Mouse (Mus musculus): ENCODE results near the gene Ndufaf8. TPM values are rescaled to one million over a fixed set of nuclear protein-coding genes. Genes with fewer than 3 reads are reported as not detected.

Gene Ndufaf8
- polyA plus RNA-seq, 1 experiment = 9.0 TPM

- Histone ChIP-seq H3K9me3 (ENCODE audit: control insufficient read depth, low read length) (no peaks in the 10 kb centered on the region), H3K4me3 (replicated peaks) (no peak overlapping the region), H3K27me3 (ENCODE audit: control insufficient read depth) (no peaks in the 10 kb centered on the region), H3K4me1 (ENCODE audit: control insufficient read depth) (peaks cover 62% of the 10 kb centered on the region), H3K36me3 (ENCODE audit: control insufficient read depth) (peaks cover 84% of the 10 kb centered on the region)
- TF ChIP-seq GATA1 (IDR thresholded peaks at IDR 0.05; ENCODE audit: low read length) (no peak), TAL1 (IDR thresholded peaks at IDR 0.05; ENCODE audit: low read length) (no peak)
Observed at GRCm38 (mm10) chr11:120139309-120139731, 40.6 kb downstream of the Ndufaf8 start.

DNA sequence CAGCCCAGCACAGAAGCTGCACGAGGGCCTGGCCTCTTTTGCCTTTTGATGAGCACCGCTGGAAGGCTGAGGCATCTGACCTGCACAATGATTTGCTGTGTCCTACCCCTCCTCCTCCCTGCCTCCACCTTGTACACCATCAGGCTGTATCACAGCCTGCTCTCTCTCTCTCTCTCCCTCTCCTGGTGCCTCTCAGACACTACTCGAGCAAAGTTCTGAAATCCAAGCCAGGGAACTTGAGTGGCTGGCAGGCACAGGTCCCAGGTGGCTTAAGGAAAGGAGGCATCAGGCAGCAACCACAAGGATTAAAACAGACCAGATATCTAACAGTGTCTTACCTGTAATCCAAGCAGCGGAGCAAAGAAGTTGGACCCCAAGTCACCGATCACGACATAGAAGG lies 41.5 kb downstream of the Ndufaf8 start:
- no peak overlapping the region for H3K4me3 ChIP-seq (replicated peaks)
- H3K9me3 ChIP-seq (ENCODE audit: control insufficient read depth, low read length) = no peaks in the 10 kb centered on the region
- H3K4me1 ChIP-seq (ENCODE audit: control insufficient read depth) = peaks cover 59% of the 10 kb centered on the region
- H3K36me3 ChIP-seq (ENCODE audit: control insufficient read depth) = peaks cover 83% of the 10 kb centered on the region
- H3K27me3 ChIP-seq (ENCODE audit: control insufficient read depth) = no peaks in the 10 kb centered on the region
- TF ChIP-seq GATA1 (IDR thresholded peaks at IDR 0.05; ENCODE audit: low read length) = no peak
- no peak for TF ChIP-seq TAL1 (IDR thresholded peaks at IDR 0.05; ENCODE audit: low read length)

DNA sequence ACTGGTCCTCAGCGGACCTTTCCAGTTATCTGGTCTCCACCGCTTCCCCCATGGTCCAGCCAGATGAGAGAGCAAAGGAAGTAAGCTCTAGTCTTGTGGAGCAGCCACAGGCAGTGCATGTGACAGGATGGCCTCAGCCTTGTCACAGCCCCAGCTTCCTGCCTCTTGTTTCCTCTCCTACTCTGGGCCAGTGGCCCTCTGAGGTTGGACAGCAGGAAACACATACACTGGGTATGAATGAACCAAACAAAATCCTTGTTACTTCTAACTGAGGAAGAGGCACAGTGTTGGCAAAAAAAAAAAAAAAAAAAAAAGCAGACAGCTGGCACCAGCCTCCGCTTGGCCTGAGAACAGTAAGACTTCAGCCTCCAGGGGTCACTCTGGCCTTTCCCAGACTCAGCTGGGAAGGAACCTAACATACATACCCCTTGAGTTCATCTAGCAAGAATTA lies 43.9 kb downstream of the Ndufaf8 start:
- TF ChIP-seq TAL1 (IDR thresholded peaks at IDR 0.05; ENCODE audit: low read length) (no peak), GATA1 (IDR thresholded peaks at IDR 0.05; ENCODE audit: low read length) (no peak)
- Histone ChIP-seq H3K36me3 (ENCODE audit: control insufficient read depth) (peaks cover 87% of the 10 kb centered on the region), H3K4me3 (replicated peaks) (no peak overlapping the region), H3K27me3 (ENCODE audit: control insufficient read depth) (no peaks in the 10 kb centered on the region), H3K4me1 (ENCODE audit: control insufficient read depth) (peaks cover 45% of the 10 kb centered on the region), H3K9me3 (ENCODE audit: control insufficient read depth, low read length) (no peaks in the 10 kb centered on the region)

DNA sequence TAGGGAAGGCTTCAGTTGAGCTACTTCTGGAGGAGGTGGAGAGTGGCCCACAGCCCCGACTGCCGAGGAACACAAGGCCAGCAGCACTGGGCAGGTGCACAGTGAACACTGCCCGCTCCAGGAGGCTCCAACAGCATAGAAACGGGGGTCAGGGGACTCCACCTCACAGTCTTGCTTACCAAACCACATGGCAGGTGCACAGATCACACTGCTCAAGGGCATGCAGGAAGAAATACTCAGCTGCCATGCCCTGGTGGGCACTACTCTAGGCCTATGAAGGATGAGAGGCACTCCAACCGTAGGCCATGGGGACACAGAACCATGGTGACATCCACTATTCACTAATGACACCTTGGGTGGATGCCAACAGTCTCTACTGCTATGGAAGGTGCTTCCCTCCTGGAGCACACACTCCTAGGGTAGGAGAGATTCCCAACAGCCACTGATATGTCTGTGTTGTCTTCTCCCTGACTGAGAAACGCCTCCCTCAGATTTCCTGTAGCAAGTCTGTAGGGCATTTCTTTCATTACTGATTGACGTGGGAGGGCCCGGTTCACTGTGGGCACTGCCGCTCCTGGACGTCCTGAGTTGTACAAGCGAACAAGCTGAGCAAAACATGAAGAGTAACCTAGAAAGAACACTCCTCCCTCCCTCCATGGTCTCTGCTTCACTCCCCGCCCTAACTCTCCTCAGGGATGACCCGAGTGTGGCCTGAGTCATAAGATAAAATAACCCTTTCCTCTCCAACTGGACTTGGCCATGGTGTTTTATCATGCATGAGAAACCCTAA lies 45.2 kb downstream of the Ndufaf8 start:
- peaks cover 83% of the 10 kb centered on the region for H3K36me3 ChIP-seq (ENCODE audit: control insufficient read depth)
- peaks cover 44% of the 10 kb centered on the region for H3K4me1 ChIP-seq (ENCODE audit: control insufficient read depth)
- TF ChIP-seq TAL1 (IDR thresholded peaks at IDR 0.05; ENCODE audit: low read length) (no peak), GATA1 (IDR thresholded peaks at IDR 0.05; ENCODE audit: low read length) (no peak)
- no peak overlapping the region for H3K4me3 ChIP-seq (replicated peaks)
- H3K27me3 ChIP-seq (ENCODE audit: control insufficient read depth) = no peaks in the 10 kb centered on the region
- H3K9me3 ChIP-seq (ENCODE audit: control insufficient read depth, low read length) = no peaks in the 10 kb centered on the region

DNA sequence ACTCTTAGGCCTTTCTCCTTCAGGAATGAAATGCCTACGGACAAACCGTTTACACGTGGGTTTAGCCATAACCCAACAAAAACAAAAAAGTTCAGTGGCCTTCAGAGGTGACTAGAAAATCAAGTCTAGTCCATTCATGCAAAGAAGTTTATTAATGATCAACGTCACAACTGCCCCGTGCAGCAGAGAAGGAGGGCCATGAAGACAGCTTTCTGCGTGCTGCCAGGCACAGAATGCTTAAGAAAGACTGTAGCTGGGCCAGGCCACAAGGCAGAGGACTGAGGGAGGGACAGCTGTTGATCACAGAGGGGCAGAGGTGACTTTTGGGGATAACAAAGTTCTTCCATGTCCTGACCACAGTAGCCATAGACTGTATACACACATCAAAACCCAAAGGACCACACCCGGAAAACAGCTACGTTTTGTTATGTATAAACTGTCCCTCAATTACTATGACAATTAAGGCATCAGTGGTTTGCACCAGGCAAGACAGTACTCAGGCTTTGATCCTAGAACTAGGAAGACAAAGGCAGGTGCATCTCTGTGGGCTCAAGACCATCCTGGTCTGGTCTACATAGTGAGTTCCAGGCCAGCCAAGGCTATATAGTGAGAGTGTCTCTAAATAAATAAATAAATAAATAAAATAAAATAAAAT lies 49.6 kb downstream of the Ndufaf8 start:
- Histone ChIP-seq H3K4me1 (ENCODE audit: control insufficient read depth) (peaks cover 56% of the 10 kb centered on the region), H3K36me3 (ENCODE audit: control insufficient read depth) (peaks cover 50% of the 10 kb centered on the region), H3K9me3 (ENCODE audit: control insufficient read depth, low read length) (no peaks in the 10 kb centered on the region), H3K4me3 (replicated peaks) (no peak overlapping the region), H3K27me3 (ENCODE audit: control insufficient read depth) (no peaks in the 10 kb centered on the region)
- TF ChIP-seq GATA1 (IDR thresholded peaks at IDR 0.05; ENCODE audit: low read length) = no peak
- no peak for TF ChIP-seq TAL1 (IDR thresholded peaks at IDR 0.05; ENCODE audit: low read length)

DNA sequence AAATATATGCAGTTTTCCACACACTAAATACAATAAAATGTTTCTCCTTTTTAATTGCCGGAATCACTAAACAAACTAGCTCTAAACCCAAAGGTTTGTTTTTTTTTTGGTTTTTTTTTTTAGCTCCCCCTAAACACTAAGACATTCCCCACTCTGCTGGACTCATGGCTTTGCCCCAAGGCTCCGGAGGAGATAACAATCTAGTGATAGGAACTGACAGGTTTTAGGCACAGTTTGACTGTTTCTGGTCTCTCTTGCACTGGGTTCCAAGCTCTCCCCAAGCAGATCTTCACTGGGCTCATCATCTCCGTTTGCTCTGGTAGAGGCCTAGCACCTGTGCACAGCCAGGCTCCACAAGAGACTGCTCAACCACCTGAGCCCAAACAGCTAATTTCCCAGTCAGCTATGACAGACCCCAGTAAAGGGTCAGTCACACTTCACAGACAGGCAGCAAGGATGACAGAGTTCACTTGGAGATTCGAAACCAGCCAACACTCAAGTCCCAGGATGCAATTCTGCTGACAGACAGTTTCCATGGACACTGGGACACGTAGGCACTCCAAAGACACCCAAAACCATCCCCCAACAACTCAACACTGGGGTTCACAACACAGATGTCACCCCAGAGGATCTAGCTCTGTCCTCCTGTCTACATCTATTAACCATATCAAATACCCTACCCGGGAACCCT lies 50.9 kb downstream of the Ndufaf8 start:
- H3K9me3 ChIP-seq (ENCODE audit: control insufficient read depth, low read length) = no peaks in the 10 kb centered on the region
- H3K36me3 ChIP-seq (ENCODE audit: control insufficient read depth) = peaks cover 38% of the 10 kb centered on the region
- TF ChIP-seq GATA1 (IDR thresholded peaks at IDR 0.05; ENCODE audit: low read length) (no peak), TAL1 (IDR thresholded peaks at IDR 0.05; ENCODE audit: low read length) (no peak)
- H3K4me3 ChIP-seq (replicated peaks) = peak overlapping the region; percentile 100
- peaks cover 49% of the 10 kb centered on the region for H3K4me1 ChIP-seq (ENCODE audit: control insufficient read depth)
- H3K27me3 ChIP-seq (ENCODE audit: control insufficient read depth) = no peaks in the 10 kb centered on the region

Other genes starting within 250 kb of the Ndufaf8 start
- 2.7 and 3.0 TPM in 2 replicates for gene Chmp6, start 185.5 kb upstream of the Ndufaf8 start, polyA plus RNA-seq (2012)
- gene Baiap2, start 156.2 kb upstream of the Ndufaf8 start, polyA plus RNA-seq (2012) = 0.14 and 0.18 TPM in 2 replicates
- 0.02 and 0.03 TPM in 2 replicates for gene Aatk, start 51.8 kb upstream of the Ndufaf8 start, polyA plus RNA-seq (2012)
- gene Cep131, start 12.1 kb upstream of the Ndufaf8 start, polyA plus RNA-seq (2012) = 1.8 and 2.3 TPM in 2 replicates
- 2.9 and 3.6 TPM in 2 replicates for gene Tepsin, start 197 bp upstream of the Ndufaf8 start, polyA plus RNA-seq (2012)
- gene Slc38a10, start 52.4 kb downstream of the Ndufaf8 start, polyA plus RNA-seq (2012) = 6.1 and 6.2 TPM in 2 replicates
- 0.17 and 0.21 TPM in 2 replicates for gene Bahcc1, start 134.0 kb downstream of the Ndufaf8 start, polyA plus RNA-seq (2012)
- gene Actg1, start 249.6 kb downstream of the Ndufaf8 start, polyA plus RNA-seq (2012) = 9.0 TPM in 2 replicates